Mouse (Mus musculus) brain, embryonic 14.5 days (tissue): Measurements from ENCODE around the gene Hspa1a. TPM values are rescaled to one million over a fixed set of nuclear protein-coding genes. Genes with fewer than 3 reads are reported as not detected.
A peak's percentile ranks its signal among the peaks of the same experiment; 100 is the strongest.
"Not testable (repeated sequence)": the region's sequence is repeated elsewhere in the genome, so short reads cannot be mapped to it uniquely, and the experiment has no call there.

Experiments
- DNase-seq: peaks from one replicate; pipeline ENCODE4 v3.0.0-alpha.2; 2011; ENCODE audit warnings: low read depth
- CTCF ChIP-seq: fragments of 200-500 bp; IDR thresholded peaks from 2 replicates; pipeline ENCODE4 v1.5.1; 2012; ENCODE audit warnings: inconsistent platforms, mild to moderate bottlenecking, moderate library complexity, borderline replicate concordance; ENCODE audit not compliant: insufficient read depth, insufficient read length; ENCODE audit errors: extremely low read depth
- POLR2A ChIP-seq: fragments of 200-500 bp; IDR thresholded peaks from 2 replicates; pipeline ENCODE4 v1.6.1; 2012; ENCODE audit warnings: mild to moderate bottlenecking, inconsistent platforms, borderline replicate concordance; ENCODE audit not compliant: poor library complexity, insufficient read depth, insufficient read length, severe bottlenecking; ENCODE audit errors: extremely low read depth
- polyA plus RNA-seq: library from polyadenylated mRNA; depleted of rRNA; stranded (reverse); fragments of >200 nt; gene quantifications from 2 replicates; pipeline ENCODE4 v1.2.3, GENCODE M21; 2012

Hspa1a gene
- polyA plus RNA-seq, 1 experiment, result 6.6 TPM

DNA sequence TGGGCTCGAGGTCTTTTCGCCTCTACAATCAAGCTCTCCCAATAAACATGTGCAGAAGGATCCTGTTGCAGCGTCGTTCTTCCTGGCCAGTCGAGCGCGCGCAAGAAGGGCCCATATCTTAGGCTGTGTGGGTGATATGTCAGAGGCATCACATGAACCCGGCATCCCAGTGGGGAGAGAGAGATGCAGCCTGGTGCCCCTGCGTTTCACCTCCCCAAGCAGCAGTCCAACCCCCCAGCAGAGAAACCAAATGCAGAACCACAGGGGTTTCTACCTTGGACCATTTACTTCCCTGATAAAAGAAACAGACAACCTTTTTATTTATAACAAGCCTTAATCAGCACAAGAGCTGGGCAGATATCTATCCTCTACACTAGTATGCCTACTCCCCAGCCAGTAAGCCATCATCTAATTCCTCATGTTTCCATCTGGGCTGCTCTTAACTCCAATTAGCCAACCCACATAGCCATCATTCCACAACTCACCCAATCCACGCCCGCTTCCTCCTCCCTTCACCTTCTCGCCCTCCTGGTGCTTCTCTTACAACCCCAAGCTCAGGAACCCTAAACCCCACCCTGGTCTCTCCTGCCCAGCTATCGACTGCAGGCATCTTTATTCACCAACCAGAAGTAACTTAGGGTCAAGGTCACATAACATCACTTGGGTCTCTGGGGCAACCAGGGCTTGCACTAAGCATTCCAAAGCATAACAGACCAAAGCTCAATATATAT, 24.6 kb upstream of the Hspa1a start:
- TF ChIP-seq CTCF (no peak), POLR2A (no peak)
- no peak for DNase-seq

DNA sequence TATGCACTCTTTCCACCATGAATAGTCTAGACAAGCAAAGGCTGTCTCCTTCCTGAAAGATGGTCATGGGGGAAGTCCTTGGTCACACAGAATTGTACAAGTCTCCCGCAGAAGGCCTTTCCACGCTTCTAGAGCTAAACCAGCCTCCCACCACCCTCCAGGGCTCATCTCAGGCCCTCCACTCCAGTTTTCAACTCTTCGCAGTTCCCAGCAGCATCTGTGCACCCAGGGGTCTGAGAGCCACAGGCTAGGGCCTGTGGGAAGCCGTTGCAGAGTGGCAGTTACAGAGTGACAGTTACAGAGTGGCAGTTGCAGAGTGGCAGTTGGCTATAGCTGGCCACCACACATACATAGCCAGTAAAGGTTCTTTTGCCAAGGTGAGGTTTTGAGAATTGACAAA, 24.0 kb upstream of the Hspa1a start:
- DNase-seq, result not testable (repeated sequence)

DNA sequence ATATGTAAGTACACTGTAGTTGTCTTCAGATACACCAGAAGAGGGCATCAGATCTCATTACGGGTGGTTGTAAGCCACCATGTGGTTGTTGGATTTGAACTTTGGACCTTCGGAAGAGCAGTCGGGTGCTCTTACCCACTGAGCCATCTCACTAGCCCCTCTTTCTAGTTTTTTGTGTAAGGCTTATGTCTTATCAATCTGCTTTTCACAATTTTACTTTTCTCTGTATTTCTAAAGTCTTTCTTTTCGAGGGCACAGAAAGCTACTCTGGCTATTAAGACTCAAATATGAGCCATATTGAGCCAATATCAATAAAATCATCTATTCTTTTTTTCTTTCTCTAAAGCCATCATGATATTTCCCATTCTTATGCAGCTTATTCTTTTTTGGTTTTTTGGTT, 23.2 kb upstream of the Hspa1a start:
- DNase-seq, result not testable (repeated sequence)

DNA sequence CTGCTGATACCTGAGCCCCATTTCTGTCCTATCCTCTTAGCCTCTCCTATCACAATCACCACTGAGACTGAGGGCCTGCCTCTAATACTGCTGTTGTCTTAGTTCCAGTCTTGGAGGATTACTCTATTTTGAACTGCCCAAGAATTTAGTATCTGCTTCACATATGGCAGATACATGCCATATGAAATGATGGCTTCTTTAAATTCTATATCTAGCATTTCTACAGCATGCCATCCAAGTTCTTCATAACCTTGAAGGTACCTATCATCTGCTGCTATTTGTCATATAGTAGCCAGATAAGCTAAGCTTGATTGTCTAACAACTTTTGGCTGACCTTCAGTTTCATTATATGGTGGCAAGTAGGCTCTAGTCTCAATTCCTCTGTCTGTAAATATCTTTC, 22.8 kb upstream of the Hspa1a start:
- TF ChIP-seq CTCF, result no peak
- no peak for TF ChIP-seq POLR2A
- no peak for DNase-seq

DNA sequence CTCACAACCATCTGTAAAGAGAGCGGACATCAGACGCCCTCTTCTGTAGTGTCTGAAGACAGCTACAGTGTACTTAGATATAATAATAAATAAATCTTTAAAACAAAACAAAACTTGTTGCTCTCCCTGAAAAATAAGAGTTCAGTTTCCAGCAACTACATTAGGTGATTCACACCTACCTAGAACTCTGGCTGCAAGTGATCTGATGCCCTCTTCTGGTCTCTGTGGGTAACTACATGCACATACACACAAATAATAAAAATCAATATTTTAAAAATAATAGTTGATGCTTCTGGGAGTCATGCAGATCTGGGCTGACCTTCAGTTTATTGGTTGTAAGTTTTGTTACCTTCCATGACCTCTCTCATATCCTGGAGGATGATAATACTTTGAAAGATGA, 12.3 kb upstream of the Hspa1a start:
- DNase-seq, result peak; percentile 61
- TF ChIP-seq POLR2A (no peak), CTCF (peak; percentile 54; the same call in 1 of the 2 replicates)

DNA sequence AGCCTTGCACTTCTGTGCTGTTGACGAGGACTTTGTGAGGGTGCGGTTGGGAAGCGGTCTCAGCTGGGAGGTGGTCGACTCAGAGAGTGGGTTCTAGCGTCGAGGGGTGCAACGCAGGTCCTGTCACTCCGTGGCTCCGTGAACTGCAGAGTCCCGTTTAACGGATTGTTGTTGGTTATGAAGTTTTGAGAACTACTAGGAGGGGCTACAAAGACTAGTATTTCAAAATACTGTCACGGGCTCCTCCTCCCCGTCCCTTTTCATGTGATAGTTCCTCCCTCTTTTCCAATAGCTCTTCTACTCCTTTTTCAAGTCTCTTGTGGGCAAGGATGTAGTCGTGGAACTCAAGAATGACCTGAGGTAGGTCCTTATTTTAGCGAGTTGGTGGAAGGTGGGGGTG, 10.4 kb upstream of the Hspa1a start:
- TF ChIP-seq CTCF, result no peak
- TF ChIP-seq POLR2A, result no peak
- no peak for DNase-seq

DNA sequence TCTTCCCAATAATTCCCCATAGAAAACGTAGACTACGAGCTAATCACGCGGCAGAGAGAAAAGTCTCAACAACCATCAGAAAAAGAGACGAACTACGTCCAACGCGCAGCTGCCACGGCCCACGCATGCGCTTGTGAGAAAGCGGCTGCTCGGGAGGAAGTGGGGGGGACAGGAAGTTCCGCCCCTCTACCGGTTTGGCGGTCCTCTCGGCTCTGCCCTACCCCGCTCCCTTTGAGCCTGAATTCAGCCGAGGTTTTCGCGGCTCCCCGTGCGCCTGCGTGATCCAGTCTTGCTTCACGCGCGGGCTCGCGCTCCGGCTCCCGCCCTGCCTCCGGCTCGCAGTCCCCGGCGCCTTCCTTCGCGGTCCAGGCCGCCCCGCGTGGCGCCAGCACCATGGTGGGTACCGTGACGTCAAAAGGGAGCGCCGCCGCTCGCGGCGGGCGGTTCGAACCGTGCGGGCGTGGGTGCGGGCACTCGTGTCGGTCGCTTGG, 9.8 kb upstream of the Hspa1a start, which contains the start of gene Lsm2:
Gene Lsm2, plus strand, starts transcription at position 173 of the 491 bp plus-strand sequence.
- peak; percentile 59 for TF ChIP-seq POLR2A
- TF ChIP-seq CTCF, result no peak
- peak; percentile 98 for DNase-seq

DNA sequence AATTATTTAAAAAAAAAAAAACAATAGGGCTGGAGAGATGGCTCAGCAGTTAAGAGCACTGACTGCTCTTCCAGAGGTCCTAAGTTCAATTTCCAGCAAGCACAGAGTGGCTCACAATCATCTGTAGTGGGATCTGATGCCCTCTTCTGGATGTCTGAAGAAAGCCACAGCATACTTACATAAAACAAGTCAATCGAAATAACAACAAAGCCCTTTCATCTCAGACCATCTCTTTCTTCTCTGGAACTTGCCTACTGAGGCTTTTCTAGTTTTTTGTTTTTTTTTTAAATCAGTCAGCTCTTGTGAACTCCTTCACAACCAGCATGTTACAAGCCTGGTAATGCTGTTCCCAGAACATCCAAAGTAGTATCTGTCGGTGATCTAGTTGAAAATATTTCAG, 8.7 kb upstream of the Hspa1a start:
- TF ChIP-seq POLR2A (no peak), CTCF (peak; percentile 42; the same call in 1 of the 2 replicates)
- peak; percentile 85 for DNase-seq

DNA sequence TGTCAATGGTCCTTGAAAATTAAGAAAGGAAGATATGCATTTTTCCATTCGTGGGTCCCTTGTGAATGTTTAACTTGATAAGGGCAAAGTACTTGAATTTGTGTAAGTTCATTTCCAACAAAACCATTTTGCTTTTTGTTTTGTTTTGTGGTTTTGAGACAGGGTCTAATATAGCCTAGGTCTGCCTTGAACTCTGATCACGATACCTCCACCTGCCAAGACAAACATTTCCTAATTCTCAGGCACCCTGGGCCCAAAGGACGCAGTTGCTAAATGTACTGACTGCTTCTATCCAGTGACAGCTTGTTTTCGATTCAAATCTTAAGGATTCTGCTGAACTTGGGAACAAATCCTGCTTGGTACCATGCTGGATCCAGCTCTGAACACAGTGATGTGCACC, 7.7 kb upstream of the Hspa1a start:
- DNase-seq, result no peak
- TF ChIP-seq CTCF, result no peak

DNA sequence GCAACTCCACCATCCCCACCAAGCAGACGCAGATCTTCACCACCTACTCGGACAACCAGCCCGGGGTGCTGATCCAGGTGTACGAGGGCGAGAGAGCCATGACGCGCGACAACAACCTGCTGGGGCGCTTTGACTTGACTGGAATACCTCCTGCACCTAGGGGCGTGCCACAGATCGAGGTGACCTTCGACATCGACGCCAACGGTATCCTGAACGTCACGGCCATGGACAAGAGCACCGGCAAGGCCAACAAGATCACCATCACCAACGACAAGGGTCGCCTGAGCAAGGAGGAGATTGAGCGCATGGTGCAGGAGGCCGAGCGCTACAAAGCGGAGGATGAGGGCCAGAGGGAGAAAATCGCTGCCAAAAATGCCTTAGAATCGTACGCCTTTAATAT, 6.3 kb upstream of the Hspa1a start:
- no peak for TF ChIP-seq POLR2A
- no peak for TF ChIP-seq CTCF
- DNase-seq, result no peak

DNA sequence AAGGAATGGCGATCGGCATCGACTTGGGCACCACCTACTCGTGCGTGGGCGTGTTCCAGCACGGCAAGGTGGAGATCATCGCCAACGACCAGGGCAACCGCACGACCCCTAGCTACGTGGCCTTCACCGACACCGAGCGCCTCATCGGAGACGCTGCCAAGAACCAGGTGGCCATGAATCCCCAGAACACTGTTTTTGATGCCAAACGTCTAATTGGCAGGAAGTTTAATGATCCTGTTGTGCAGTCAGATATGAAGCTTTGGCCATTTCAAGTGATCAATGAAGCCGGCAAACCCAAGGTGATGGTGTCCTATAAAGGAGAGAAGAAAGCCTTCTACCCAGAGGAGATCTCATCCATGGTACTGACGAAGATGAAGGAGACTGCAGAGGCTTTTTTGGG, 5.0 kb upstream of the Hspa1a start:
- TF ChIP-seq CTCF, result no peak
- TF ChIP-seq POLR2A, result no peak
- no peak for DNase-seq

DNA sequence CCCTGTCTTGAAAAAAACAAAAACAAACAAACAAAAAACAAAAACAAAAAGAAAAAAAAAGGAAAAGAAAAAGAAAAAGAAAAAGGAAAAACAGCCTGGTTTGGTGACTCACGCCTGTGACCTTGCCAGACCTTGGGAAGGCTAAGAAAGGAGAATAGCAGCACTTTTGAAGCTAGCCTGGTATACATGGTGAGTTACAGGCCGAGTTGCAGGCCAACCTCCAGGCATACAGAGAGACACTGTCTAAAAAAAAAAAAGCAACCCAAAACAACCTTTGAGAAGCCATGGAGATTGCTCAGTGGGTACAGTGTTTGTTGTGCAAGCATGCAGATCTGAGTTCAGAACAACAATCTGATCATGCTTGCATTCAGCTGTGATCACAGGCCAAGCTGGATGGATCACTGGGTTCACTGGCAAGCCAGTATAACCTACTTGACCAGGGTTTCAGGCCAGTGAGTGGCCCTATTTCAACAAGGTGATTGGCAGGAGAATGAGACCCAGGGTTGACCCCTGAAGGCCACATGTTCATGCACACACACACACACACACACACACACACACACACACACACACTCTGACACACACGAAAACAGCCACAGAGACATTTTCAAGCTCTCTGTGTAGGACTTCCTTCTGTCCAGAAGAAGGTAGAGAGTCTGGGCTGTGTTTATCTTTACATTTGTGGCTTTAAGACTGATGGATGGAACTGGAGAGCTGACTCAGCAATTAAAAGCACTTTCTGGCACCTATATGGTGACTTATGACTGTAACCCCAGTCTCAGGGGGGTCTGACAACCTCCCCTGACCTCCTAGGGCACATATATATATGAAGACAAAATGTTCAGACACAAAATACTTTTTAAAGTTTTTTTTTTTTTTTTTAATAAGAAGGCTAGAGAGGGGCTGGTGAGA, 3.9 kb upstream of the Hspa1a start:
- no peak for DNase-seq
- TF ChIP-seq CTCF (no peak), POLR2A (no peak)

DNA sequence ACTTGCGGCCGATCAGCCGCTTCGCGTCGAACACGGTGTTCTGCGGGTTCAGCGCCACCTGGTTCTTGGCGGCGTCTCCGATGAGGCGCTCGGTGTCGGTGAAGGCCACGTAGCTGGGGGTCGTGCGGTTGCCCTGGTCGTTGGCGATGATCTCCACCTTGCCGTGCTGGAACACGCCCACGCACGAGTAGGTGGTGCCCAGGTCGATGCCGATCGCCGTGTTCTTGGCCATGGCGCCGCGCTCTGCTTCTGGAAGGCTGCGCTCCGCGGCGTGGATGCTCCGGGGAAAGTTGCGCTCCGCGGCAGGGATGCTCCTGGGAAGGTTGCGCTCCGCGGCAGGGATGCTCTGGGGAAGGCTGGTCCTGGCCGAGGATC, 275 bp downstream of the Hspa1a start:
- DNase-seq, result not testable (repeated sequence)

DNA sequence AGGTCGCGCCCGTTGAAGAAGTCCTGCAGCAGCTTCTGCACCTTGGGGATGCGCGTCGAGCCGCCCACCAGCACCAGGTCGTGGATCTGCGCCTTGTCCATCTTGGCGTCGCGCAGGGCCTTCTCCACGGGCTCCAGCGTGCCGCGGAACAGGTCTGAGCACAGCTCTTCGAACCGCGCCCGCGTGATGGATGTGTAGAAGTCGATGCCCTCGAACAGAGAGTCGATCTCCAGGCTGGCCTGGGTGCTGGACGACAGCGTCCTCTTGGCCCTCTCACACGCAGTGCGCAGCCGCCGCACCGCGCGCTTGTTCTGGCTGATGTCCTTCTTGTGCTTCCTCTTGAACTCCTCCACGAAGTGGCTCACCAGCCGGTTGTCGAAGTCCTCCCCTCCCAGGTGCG, 1.1 kb downstream of the Hspa1a start:
- not testable (repeated sequence) for DNase-seq

DNA sequence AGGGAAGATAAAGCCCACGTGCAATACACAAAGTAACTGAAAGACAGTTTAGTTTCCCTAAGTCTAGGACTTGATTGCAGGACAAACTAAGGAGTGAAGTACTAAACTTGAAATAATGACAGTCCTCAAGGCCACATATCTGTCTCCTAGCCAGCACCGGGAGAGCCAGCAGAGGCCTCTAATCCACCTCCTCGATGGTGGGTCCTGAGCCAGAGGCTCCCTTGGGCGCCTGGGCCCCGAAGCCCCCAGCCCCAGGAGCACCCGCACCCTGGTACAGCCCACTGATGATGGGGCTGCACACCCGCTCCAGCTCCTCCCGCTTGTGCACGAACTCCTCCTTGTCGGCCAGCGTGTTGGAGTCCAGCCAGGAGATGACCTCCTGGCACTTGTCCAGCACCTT, 2.1 kb downstream of the Hspa1a start, which contains the start of gene Gm20481:
Gene Gm20481, plus strand, starts transcription at position 91 of the 400 bp plus-strand sequence.
- DNase-seq, result not testable (repeated sequence)
